Comparison of ENCODE assay signal across 7 mouse cellular contexts in the genomic region with DNA sequence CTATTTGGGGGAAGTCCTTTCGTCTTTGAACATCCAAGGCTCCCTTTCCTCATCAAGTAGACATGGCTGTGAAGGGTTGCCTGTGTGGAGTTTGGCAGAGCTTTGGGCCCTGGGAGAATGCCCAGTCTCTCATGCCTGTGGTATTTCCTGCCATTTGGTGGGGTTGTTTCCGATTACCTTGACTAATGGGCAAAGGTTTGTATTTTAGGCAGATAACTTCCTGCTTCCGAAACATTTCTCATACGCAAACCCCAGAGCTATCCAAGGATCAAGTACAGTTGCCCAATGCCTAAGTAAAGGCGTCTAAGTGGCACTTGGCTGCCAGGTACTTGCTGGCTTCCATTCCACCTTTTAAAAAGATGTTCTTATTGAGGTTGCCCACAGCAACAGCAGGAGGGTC.
A peak's percentile ranks its signal among the peaks of the same experiment; 100 is the strongest.
DNase-seq lines count a peak whose midpoint lies in the region; ATAC-seq and TF ChIP-seq lines count a peak whose summit lies in the region.

No protein-coding gene starts in this region.

- no peak overlapping the region for H3K4me3 ChIP-seq in liver, postnatal 0 days (ENCODE audit: low read depth, low read length)
- H3K4me3 ChIP-seq in stomach, postnatal 0 days (ENCODE audit: low read depth, low read length) = no peak overlapping the region

- no peak overlapping the region for H3K27ac ChIP-seq in liver, postnatal 0 days (ENCODE audit: low read depth)
- H3K27ac ChIP-seq in stomach, postnatal 0 days (replicated peaks) = no peak overlapping the region

- no peak for TF ChIP-seq EP300 in liver, postnatal 0 days (IDR thresholded peaks at IDR 0.05; ENCODE audit: low read depth)
- no peak for TF ChIP-seq EP300 in stomach, postnatal 0 days (optimal IDR thresholded peaks at IDR 0.05)

- in situ Hi-C loops in Patski (cut with MboI; ENCODE audit: low pct_unique_long_range_greater_than_20kb) = loop anchor here (5.0 kb wide), 2 partner anchors 200 to 275 kb away; no protein-coding TSS in a partner anchor

- no peak for DNase-seq in Patski (ENCODE audit: low read depth, low spot score)
- DNase-seq in adrenal gland, postnatal 36 days = peak; percentile 50 to 60
- DNase-seq in gastrocnemius, postnatal 36 days = peak; percentile 41 to 50
- peak; percentile 71 to 76 for DNase-seq in kidney, postnatal 25 days
- no peak for DNase-seq in frontal cortex, postnatal 25 days (ENCODE audit: low spot score in 2 of 2)
- no peak for DNase-seq in liver, postnatal 0 days
- no peak for DNase-seq in stomach, postnatal 0 days (ENCODE audit: low spot score)

- TF ChIP-seq CTCF in Patski (IDR thresholded peaks at IDR 0.05) = no peak
- no peak for TF ChIP-seq CTCF in liver, postnatal 0 days (IDR thresholded peaks at IDR 0.05; ENCODE audit: low read depth)
- TF ChIP-seq CTCF in stomach, postnatal 0 days (IDR thresholded peaks at IDR 0.05; ENCODE audit: low read depth) = no peak

- POLR2A ChIA-PET in Patski (lab: Charles Lee) = interaction anchor here (0.7 kb wide), 1 partner anchor 116 kb away, joined by 3 read pairs; no protein-coding TSS in a partner anchor

- intact Hi-C loops in gastrocnemius, postnatal 36 days (cut with DNase I) = loop anchor here (5.0 kb wide), 1 partner anchor 120 kb away; no protein-coding TSS in a partner anchor

- CTCF ChIA-PET in Patski (lab: Charles Lee) = interaction anchor here (3.7 kb wide), 1 partner anchor 14 kb away, joined by 17 read pairs; no protein-coding TSS in a partner anchor

- H3K9me3 ChIP-seq in liver, postnatal 0 days (ENCODE audit: low read length) = no peaks in the 10 kb centered on the region
- H3K9me3 ChIP-seq in stomach, postnatal 0 days (ENCODE audit: control insufficient read depth, low read length) = no peaks in the 10 kb centered on the region

- H3K4me1 ChIP-seq in liver, postnatal 0 days (ENCODE audit: insufficient read depth) = no peaks in the 10 kb centered on the region
- no peaks in the 10 kb centered on the region for H3K4me1 ChIP-seq in stomach, postnatal 0 days (replicated peaks; ENCODE audit: control insufficient read depth, insufficient read depth)

- 22% methylated on average over 5 of the region's 5 CpGs for WGBS in liver, postnatal 0 days (ENCODE audit: insufficient replicate concordance)
- WGBS in stomach, postnatal 0 days = 25% methylated on average over 5 of the region's 5 CpGs

- no peak overlapping the region for H3K9ac ChIP-seq in liver, postnatal 0 days (replicated peaks)
- no peak overlapping the region for H3K9ac ChIP-seq in stomach, postnatal 0 days (ENCODE audit: low read length)

- peak; percentile 50 for ATAC-seq in Patski
- ATAC-seq in liver, postnatal 0 days = no peak
- ATAC-seq in stomach, postnatal 0 days (ENCODE audit: low FRiP score, low TSS enrichment) = no peak

- no peaks in the 10 kb centered on the region for H3K27me3 ChIP-seq in Patski
- no peaks in the 10 kb centered on the region for H3K27me3 ChIP-seq in liver, postnatal 0 days (ENCODE audit: insufficient read depth, low read length)
- no peaks in the 10 kb centered on the region for H3K27me3 ChIP-seq in stomach, postnatal 0 days (ENCODE audit: control insufficient read depth, insufficient read depth, low read length)

- H3K4me2 ChIP-seq in liver, postnatal 0 days (ENCODE audit: low read depth, low read length) = no peak overlapping the region
- H3K4me2 ChIP-seq in stomach, postnatal 0 days (replicated peaks; ENCODE audit: low read depth) = no peak overlapping the region

- no peaks in the 10 kb centered on the region for H3K36me3 ChIP-seq in liver, postnatal 0 days (replicated peaks; ENCODE audit: insufficient read depth, low read length)
- no peaks in the 10 kb centered on the region for H3K36me3 ChIP-seq in stomach, postnatal 0 days (ENCODE audit: control insufficient read depth, insufficient read depth, low read length)

Comparison
In these comparisons a context has a peak if more than half of its experiments do, and no peak if none do; other contexts are left out.
1. DNase-seq: peak in adrenal gland, postnatal 36 days (2 of 2), gastrocnemius, postnatal 36 days (2 of 2) and kidney, postnatal 25 days (2 of 2); none in Patski (single experiment), frontal cortex, postnatal 25 days (0 of 2), liver, postnatal 0 days (single experiment) and stomach, postnatal 0 days (single experiment).